Mouse (Mus musculus) hindbrain, embryonic 10.5 days (tissue): ENCODE measurements around the gene Polr1d. TPM values are rescaled to one million over a fixed set of nuclear protein-coding genes. Genes with fewer than 3 reads are reported as not detected.
A peak's percentile ranks its signal among the peaks of the same experiment; 100 is the strongest.

ENCODE experiments used
- DNase-seq: peaks from one replicate; pipeline ENCODE4 v3.0.0-alpha.2; 2017; ENCODE audit warnings: low spot score
- H3K27ac ChIP-seq: fragments of 300-500 bp; sonication (generic); 2 replicates; pipeline ENCODE4 v1.5.1; 2016; ENCODE audit warnings: mild to moderate bottlenecking, moderate library complexity
- H3K27me3 ChIP-seq: fragments of 300-500 bp; sonication (generic); 2 replicates; pipeline ENCODE4 v1.6.1; 2016; ENCODE audit warnings: mild to moderate bottlenecking; ENCODE audit not compliant: poor library complexity, insufficient read depth, severe bottlenecking
- H3K36me3 ChIP-seq: fragments of 300-500 bp; sonication (generic); 2 replicates; pipeline ENCODE4 v1.6.1; 2016; ENCODE audit warnings: mild to moderate bottlenecking, moderate library complexity
- H3K4me1 ChIP-seq: fragments of 300-500 bp; sonication (generic); replicated peaks from 2 replicates; pipeline ENCODE4 v1.6.1; 2016; ENCODE audit warnings: mild to moderate bottlenecking
- H3K4me3 ChIP-seq: fragments of 300-500 bp; sonication (generic); 2 replicates; pipeline ENCODE4 v1.5.1; 2016; ENCODE audit warnings: mild to moderate bottlenecking, moderate library complexity
- H3K9me3 ChIP-seq: fragments of 300-500 bp; sonication (generic); 2 replicates; pipeline ENCODE4 v1.6.1; 2016; ENCODE audit warnings: mild to moderate bottlenecking, moderate library complexity
- WGBS: fragments of 180-500 bp; shearing (Covaris S2); methylation state at CpG from one replicate; pipeline ENCODE4 v1.1.7; 2016; 5-methylcytosine and 5-hydroxymethylcytosine counted together
- polyA plus RNA-seq: library from polyadenylated mRNA; unstranded; fragments of >200 nt; fragmentation: Nextera tagmentation; extraction: Ambion mirVana; gene quantifications from 2 replicates; pipeline ENCODE4 v1.2.1, GENCODE M21; 2016

The Polr1d gene
- polyA plus RNA-seq, 1 experiment from 2014 or later: 124 TPM

GRCm38 (mm10) chr5:147134341-147135088 lies 57.7 kb downstream of the Polr1d start:
- peak overlapping the region; percentile 78; the same call in 1 of the 2 replicates for H3K27ac ChIP-seq
- no peak overlapping the region for H3K4me3 ChIP-seq
- no peaks in the 10 kb centered on the region for H3K36me3 ChIP-seq
- 15% methylated on average over 8 of the region's 8 CpGs for WGBS
- H3K27me3 ChIP-seq: peaks cover 86% of the 10 kb centered on the region
- H3K4me1 ChIP-seq: peaks cover 35% of the 10 kb centered on the region
- peaks cover 3% of the 10 kb centered on the region; the same call in 1 of the 2 replicates for H3K9me3 ChIP-seq
- peak; percentile 67 for DNase-seq

GRCm38 (mm10) chr5:147135089-147135446 lies 58.2 kb downstream of the Polr1d start:
- WGBS: 69% methylated on average over 3 of the region's 3 CpGs
- H3K27me3 ChIP-seq: peaks cover 91% of the 10 kb centered on the region

GRCm38 (mm10) chr5:147135994-147136393 lies 59.1 kb downstream of the Polr1d start:
- 26% methylated on average over 13 of the region's 13 CpGs for WGBS
- Histone ChIP-seq H3K36me3 (no peaks in the 10 kb centered on the region), H3K4me3 (no peak overlapping the region), H3K27me3 (peaks cover 94% of the 10 kb centered on the region), H3K9me3 (peaks cover 3% of the 10 kb centered on the region; the same call in 1 of the 2 replicates), H3K4me1 (peaks cover 35% of the 10 kb centered on the region), H3K27ac (peak overlapping the region; percentile 78; the same call in 1 of the 2 replicates)
- peak; percentile 48 for DNase-seq

More at GRCm38 (mm10) chr5:147135089-147135446, 58.2 kb downstream of the Polr1d start:
- H3K36me3 ChIP-seq: no peaks in the 10 kb centered on the region
- H3K4me1 ChIP-seq: peaks cover 35% of the 10 kb centered on the region
- peak overlapping the region; percentile 78 for H3K27ac ChIP-seq
- no peak overlapping the region for H3K4me3 ChIP-seq
- peaks cover 3% of the 10 kb centered on the region; the same call in 1 of the 2 replicates for H3K9me3 ChIP-seq
- DNase-seq: no peak

- Histone ChIP-seq H3K27ac (no peak overlapping the region), H3K36me3 (no peaks in the 10 kb centered on the region), H3K27me3 (peaks cover 46% of the 10 kb centered on the region), H3K9me3 (peaks cover 10% of the 10 kb centered on the region), H3K4me3 (no peak overlapping the region), H3K4me1 (peaks cover 3% of the 10 kb centered on the region; the same call in 1 of the 2 replicates)
- DNase-seq: no peak
Observed at GRCm38 (mm10) chr5:147147340-147147739, 70.5 kb downstream of the Polr1d start.

GRCm38 (mm10) chr5:147154806-147155371 lies 78.0 kb downstream of the Polr1d start:
- WGBS: 6% methylated on average over 13 of the region's 13 CpGs
- peak; percentile 56 for DNase-seq
- Histone ChIP-seq H3K4me3 (peak overlapping the region; percentile 35), H3K36me3 (no peaks in the 10 kb centered on the region), H3K9me3 (no peaks in the 10 kb centered on the region), H3K27me3 (peaks cover 86% of the 10 kb centered on the region), H3K27ac (peak overlapping the region; percentile 73), H3K4me1 (peaks cover 40% of the 10 kb centered on the region)

- Histone ChIP-seq H3K4me1 (peaks cover 40% of the 10 kb centered on the region), H3K36me3 (no peaks in the 10 kb centered on the region), H3K27me3 (peaks cover 92% of the 10 kb centered on the region), H3K27ac (peak overlapping the region; percentile 73), H3K9me3 (no peaks in the 10 kb centered on the region), H3K4me3 (peak overlapping the region; percentile 35)
- peak; percentile 77 for DNase-seq
- WGBS: 3% methylated on average over 13 of the region's 13 CpGs
Observed at GRCm38 (mm10) chr5:147155449-147156133, 78.7 kb downstream of the Polr1d start.

GRCm38 (mm10) chr5:147156376-147156775 lies 79.5 kb downstream of the Polr1d start:
- H3K36me3 ChIP-seq: no peaks in the 10 kb centered on the region
- H3K27ac ChIP-seq: peak overlapping the region; percentile 70
- peaks cover 40% of the 10 kb centered on the region for H3K4me1 ChIP-seq
- WGBS: 39% methylated on average over 3 of the region's 3 CpGs
- H3K4me3 ChIP-seq: 0 out of 2 replicates have a peak overlapping the region, but pooled peaks have one; percentile 35
- H3K27me3 ChIP-seq: peaks cover 92% of the 10 kb centered on the region
- DNase-seq: no peak
- no peaks in the 10 kb centered on the region for H3K9me3 ChIP-seq

- no peak overlapping the region for H3K4me3 ChIP-seq
- no peak overlapping the region for H3K27ac ChIP-seq
- no peak for DNase-seq
- peaks cover 87% of the 10 kb centered on the region for H3K27me3 ChIP-seq
- H3K36me3 ChIP-seq: no peaks in the 10 kb centered on the region
- H3K9me3 ChIP-seq: no peaks in the 10 kb centered on the region
- WGBS: 76% methylated on average over 7 of the region's 7 CpGs
- peaks cover 36% of the 10 kb centered on the region for H3K4me1 ChIP-seq
Observed at GRCm38 (mm10) chr5:147157441-147157840, 80.6 kb downstream of the Polr1d start.

GRCm38 (mm10) chr5:147159320-147159719 lies 82.5 kb downstream of the Polr1d start:
- no peaks in the 10 kb centered on the region for H3K36me3 ChIP-seq
- DNase-seq: no peak
- H3K4me3 ChIP-seq: no peak overlapping the region
- peaks cover 82% of the 10 kb centered on the region for H3K27me3 ChIP-seq
- peaks cover 26% of the 10 kb centered on the region for H3K4me1 ChIP-seq
- WGBS: 89% methylated on average over 6 of the region's 6 CpGs
- no peak overlapping the region for H3K27ac ChIP-seq
- no peaks in the 10 kb centered on the region for H3K9me3 ChIP-seq

- 91% methylated on average over 2 of the region's 2 CpGs for WGBS
- DNase-seq: no peak
- Histone ChIP-seq H3K4me1 (peaks cover 21% of the 10 kb centered on the region), H3K27ac (no peak overlapping the region), H3K9me3 (no peaks in the 10 kb centered on the region), H3K4me3 (no peak overlapping the region), H3K27me3 (peaks cover 78% of the 10 kb centered on the region), H3K36me3 (no peaks in the 10 kb centered on the region)
Observed at GRCm38 (mm10) chr5:147159792-147160191, 82.9 kb downstream of the Polr1d start.
